Mouse (Mus musculus) forebrain, embryonic 10.5 days (tissue): ENCODE results near the gene Celsr1. TPM values are rescaled to one million over a fixed set of nuclear protein-coding genes. Genes with fewer than 3 reads are reported as not detected.
A peak's percentile ranks its signal among the peaks of the same experiment; 100 is the strongest.

Experiments
- DNase-seq: peaks from one replicate; pipeline ENCODE4 v3.0.0-alpha.2; 2017; ENCODE audit warnings: low spot score; ENCODE audit errors: extremely low spot score
- H3K27ac ChIP-seq: fragments of 300-500 bp; sonication (generic); 2 replicates; pipeline ENCODE4 v1.5.1; 2016; ENCODE audit warnings: mild to moderate bottlenecking
- H3K27me3 ChIP-seq: fragments of 300-500 bp; sonication (generic); 2 replicates; pipeline ENCODE4 v1.6.1; 2016; ENCODE audit warnings: mild to moderate bottlenecking; ENCODE audit not compliant: poor library complexity, severe bottlenecking
- H3K36me3 ChIP-seq: fragments of 300-500 bp; sonication (generic); replicated peaks from 2 replicates; pipeline ENCODE4 v1.6.1; 2016; ENCODE audit warnings: mild to moderate bottlenecking, moderate library complexity
- H3K4me1 ChIP-seq: fragments of 300-500 bp; sonication (generic); 2 replicates; pipeline ENCODE4 v1.6.1; 2016
- H3K4me3 ChIP-seq: fragments of 300-500 bp; sonication (generic); 2 replicates; pipeline ENCODE4 v1.5.1; 2016; ENCODE audit warnings: mild to moderate bottlenecking, moderate library complexity
- H3K9me3 ChIP-seq: fragments of 300-500 bp; sonication (generic); 2 replicates; pipeline ENCODE4 v1.6.1; 2016; ENCODE audit warnings: mild to moderate bottlenecking, moderate library complexity
- WGBS: fragments of 180-500 bp; shearing (Covaris S2); methylation state at CpG from one replicate; pipeline ENCODE4 v1.1.7; 2016; 5-methylcytosine and 5-hydroxymethylcytosine counted together
- polyA plus RNA-seq: library from polyadenylated mRNA; unstranded; fragments of >200 nt; fragmentation: Nextera tagmentation; extraction: Ambion mirVana; gene quantifications from 2 replicates; pipeline ENCODE4 v1.2.1, GENCODE M21; 2016

Gene Celsr1
- polyA plus RNA-seq, 1 experiment from 2014 or later: 2.6 TPM

DNA sequence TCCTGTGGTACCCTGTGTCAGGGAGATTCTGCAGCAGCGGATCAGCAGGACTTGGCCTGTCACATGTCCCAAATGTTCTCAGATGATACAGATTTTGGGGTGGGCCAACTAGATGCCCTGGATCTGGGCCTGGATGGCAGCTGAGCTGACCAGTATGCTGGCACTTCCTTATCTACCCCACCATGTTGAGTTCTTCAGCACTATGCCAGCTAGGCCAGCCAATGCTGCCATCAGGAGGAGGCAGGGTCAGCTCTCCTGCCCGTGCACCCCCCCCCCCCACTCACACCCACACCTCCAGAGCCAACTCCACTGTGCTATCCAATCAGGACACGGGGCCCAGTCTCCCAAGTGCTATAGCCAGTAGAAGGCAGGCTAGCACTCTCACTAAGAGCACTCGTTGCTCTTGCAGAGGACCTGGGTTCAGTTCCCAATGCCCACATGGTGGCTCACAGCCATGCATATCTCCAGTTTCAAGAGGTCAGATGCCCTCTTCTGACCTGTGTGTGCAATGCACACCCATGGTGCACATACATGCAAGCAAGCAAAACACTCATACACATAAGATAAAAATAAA is 16.7 kb upstream of the Celsr1 start:
- Histone ChIP-seq H3K27ac (no peak overlapping the region), H3K9me3 (no peaks in the 10 kb centered on the region), H3K4me3 (no peak overlapping the region), H3K4me1 (peaks cover 9% of the 10 kb centered on the region; the same call in 1 of the 2 replicates), H3K36me3 (no peaks in the 10 kb centered on the region), H3K27me3 (no peaks in the 10 kb centered on the region)
- 85% methylated on average over 4 of the region's 4 CpGs for WGBS
- no peak for DNase-seq

- no peaks in the 10 kb centered on the region for H3K36me3 ChIP-seq
- no peak for DNase-seq
- H3K27me3 ChIP-seq: no peaks in the 10 kb centered on the region
- H3K9me3 ChIP-seq: no peaks in the 10 kb centered on the region
- WGBS: 84% methylated on average over 3 of the region's 3 CpGs
- no peak overlapping the region for H3K27ac ChIP-seq
- no peak overlapping the region for H3K4me3 ChIP-seq
- H3K4me1 ChIP-seq: peaks cover 9% of the 10 kb centered on the region; the same call in 1 of the 2 replicates
Measured at GRCm38 (mm10) chr15:86049510-86049909, 15.9 kb upstream of the Celsr1 start.

DNA sequence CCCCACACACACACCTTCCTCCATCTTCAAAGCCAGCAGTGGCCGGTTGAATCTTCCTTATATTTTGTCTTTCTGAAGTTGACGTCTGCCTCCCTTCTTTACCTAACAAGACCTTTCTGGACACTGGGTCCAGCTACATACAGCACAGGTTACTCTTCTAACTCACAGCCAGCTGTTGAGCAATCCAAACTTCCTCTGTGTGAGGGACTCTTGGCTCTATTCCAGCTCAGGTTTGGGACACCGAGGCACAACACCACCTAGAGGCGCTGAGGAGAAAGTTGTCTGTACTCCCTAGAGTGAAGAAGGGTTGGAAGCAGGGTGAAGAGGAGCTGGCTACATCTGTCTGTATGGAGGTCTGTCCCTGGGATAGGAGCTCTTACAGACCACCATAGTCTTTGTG is 8.8 kb upstream of the Celsr1 start:
- Histone ChIP-seq H3K36me3 (no peaks in the 10 kb centered on the region), H3K27ac (no peak overlapping the region), H3K9me3 (no peaks in the 10 kb centered on the region), H3K27me3 (peaks cover 40% of the 10 kb centered on the region), H3K4me3 (no peak overlapping the region), H3K4me1 (peaks cover 17% of the 10 kb centered on the region; the same call in 1 of the 2 replicates)
- no peak for DNase-seq
- 47% methylated on average over 4 of the region's 4 CpGs for WGBS

- H3K36me3 ChIP-seq: no peaks in the 10 kb centered on the region
- H3K27me3 ChIP-seq: peaks cover 40% of the 10 kb centered on the region
- peaks cover 17% of the 10 kb centered on the region; the same call in 1 of the 2 replicates for H3K4me1 ChIP-seq
- DNase-seq: no peak
- H3K4me3 ChIP-seq: no peak overlapping the region
- H3K27ac ChIP-seq: no peak overlapping the region
- 87% methylated on average over 5 of the region's 5 CpGs for WGBS
- H3K9me3 ChIP-seq: no peaks in the 10 kb centered on the region
Measured at GRCm38 (mm10) chr15:86041421-86041820, 7.8 kb upstream of the Celsr1 start.

GRCm38 (mm10) chr15:86038802-86039201 is 5.2 kb upstream of the Celsr1 start:
- H3K27me3 ChIP-seq: peaks cover 64% of the 10 kb centered on the region

GRCm38 (mm10) chr15:86035913-86036312 is 2.3 kb upstream of the Celsr1 start:
- 75% methylated on average over 3 of the region's 3 CpGs for WGBS
- no peak overlapping the region for H3K4me3 ChIP-seq
- DNase-seq: no peak
- peaks cover 58% of the 10 kb centered on the region for H3K4me1 ChIP-seq
- H3K9me3 ChIP-seq: peaks cover 16% of the 10 kb centered on the region
- peaks cover 17% of the 10 kb centered on the region for H3K36me3 ChIP-seq
- H3K27ac ChIP-seq: no peak overlapping the region
- peaks cover 86% of the 10 kb centered on the region for H3K27me3 ChIP-seq

More at GRCm38 (mm10) chr15:86038802-86039201, 5.2 kb upstream of the Celsr1 start:
- peak; percentile 79 for DNase-seq
- H3K4me3 ChIP-seq: no peak overlapping the region
- 3% methylated on average over 2 of the region's 2 CpGs for WGBS
- H3K27ac ChIP-seq: no peak overlapping the region
- H3K4me1 ChIP-seq: peaks cover 40% of the 10 kb centered on the region
- no peaks in the 10 kb centered on the region for H3K9me3 ChIP-seq
- H3K36me3 ChIP-seq: no peaks in the 10 kb centered on the region

GRCm38 (mm10) chr15:86034781-86035360 is 1.3 kb upstream of the Celsr1 start:
- Histone ChIP-seq H3K36me3 (peaks cover 27% of the 10 kb centered on the region), H3K27ac (peak overlapping the region; percentile 89), H3K4me3 (peak overlapping the region; percentile 72), H3K4me1 (peaks cover 62% of the 10 kb centered on the region), H3K9me3 (peaks cover 26% of the 10 kb centered on the region), H3K27me3 (peaks cover 75% of the 10 kb centered on the region)
- peak; percentile 48 for DNase-seq
- 4% methylated on average over 12 of the region's 12 CpGs for WGBS

- H3K4me1 ChIP-seq: peaks cover 62% of the 10 kb centered on the region
- peak overlapping the region; percentile 89 for H3K27ac ChIP-seq
- peak overlapping the region; percentile 72 for H3K4me3 ChIP-seq
- DNase-seq: peak; percentile 86
- peaks cover 67% of the 10 kb centered on the region for H3K27me3 ChIP-seq
- under 1% methylated on average over 38 of the region's 44 CpGs for WGBS
- peaks cover 35% of the 10 kb centered on the region for H3K36me3 ChIP-seq
- peaks cover 34% of the 10 kb centered on the region for H3K9me3 ChIP-seq
Measured at GRCm38 (mm10) chr15:86034021-86034523, 495 bp upstream of the Celsr1 start.

DNA sequence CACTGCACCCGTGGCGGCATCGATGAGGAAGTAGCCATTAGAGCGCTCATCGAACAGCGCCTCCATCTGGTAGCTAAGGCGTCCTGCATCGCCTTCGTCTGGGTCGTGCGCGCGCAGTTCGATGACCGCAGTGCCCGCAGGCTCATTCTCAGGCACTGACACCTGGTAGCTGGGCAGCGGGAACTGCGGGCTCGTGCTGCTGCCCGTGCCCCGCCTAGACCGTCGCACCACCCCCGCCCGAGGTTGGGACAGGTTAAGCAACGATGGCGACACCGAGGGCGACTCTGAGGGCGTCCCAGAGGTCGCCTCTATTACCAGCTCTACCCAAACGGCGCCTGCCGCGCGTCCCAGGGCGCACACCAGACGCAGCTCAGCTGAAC is 776 bp downstream of the Celsr1 start:
- Histone ChIP-seq H3K36me3 (peaks cover 48% of the 10 kb centered on the region), H3K4me1 (peaks cover 66% of the 10 kb centered on the region), H3K4me3 (peak overlapping the region; percentile 72), H3K27ac (peak overlapping the region; percentile 89), H3K27me3 (peaks cover 57% of the 10 kb centered on the region), H3K9me3 (peaks cover 42% of the 10 kb centered on the region)
- DNase-seq: peak; percentile 66
- WGBS: 1% methylated on average over 38 of the region's 38 CpGs

- no peak overlapping the region for H3K27ac ChIP-seq
- no peak for DNase-seq
- 77% methylated on average over 14 of the region's 14 CpGs for WGBS
- peak overlapping the region; percentile 20; the same call in 1 of the 2 replicates for H3K4me3 ChIP-seq
- H3K36me3 ChIP-seq: peaks cover 74% of the 10 kb centered on the region
- peaks cover 45% of the 10 kb centered on the region for H3K9me3 ChIP-seq
- peaks cover 39% of the 10 kb centered on the region for H3K27me3 ChIP-seq
- peaks cover 56% of the 10 kb centered on the region for H3K4me1 ChIP-seq
Measured at GRCm38 (mm10) chr15:86029981-86030380, 3.6 kb downstream of the Celsr1 start.

DNA sequence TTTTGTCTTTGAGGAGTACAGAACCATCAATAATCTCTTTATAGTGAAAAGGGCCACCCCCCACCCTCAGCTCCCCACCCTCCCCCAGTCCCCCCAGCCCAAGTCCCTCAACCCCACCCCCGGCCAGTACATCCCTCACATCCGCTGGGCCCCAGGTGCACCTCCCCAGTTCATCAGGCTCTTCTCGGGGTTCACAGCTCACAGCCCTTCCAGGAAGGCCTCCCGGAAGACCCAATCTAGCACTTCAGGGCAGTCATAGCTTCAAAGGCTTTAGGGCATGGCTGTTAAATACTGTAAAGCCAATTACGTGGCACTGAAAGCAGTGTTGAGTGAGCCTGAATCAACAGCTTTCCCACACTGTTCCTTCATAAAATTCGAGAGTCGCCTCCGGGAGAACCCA is 5.7 kb downstream of the Celsr1 start:
- no peak overlapping the region; the same call in 1 of the 2 replicates for H3K27ac ChIP-seq
- peaks cover 45% of the 10 kb centered on the region for H3K9me3 ChIP-seq
- no peak for DNase-seq
- peaks cover 79% of the 10 kb centered on the region for H3K36me3 ChIP-seq
- H3K4me3 ChIP-seq: no peak overlapping the region
- H3K4me1 ChIP-seq: peaks cover 37% of the 10 kb centered on the region
- peaks cover 20% of the 10 kb centered on the region for H3K27me3 ChIP-seq
- WGBS: 85% methylated on average over 8 of the region's 8 CpGs

GRCm38 (mm10) chr15:86021971-86022370 is 11.6 kb downstream of the Celsr1 start:
- WGBS: 86% methylated on average over 9 of the region's 9 CpGs
- peaks cover 51% of the 10 kb centered on the region for H3K36me3 ChIP-seq
- no peak overlapping the region for H3K4me3 ChIP-seq
- H3K9me3 ChIP-seq: peaks cover 12% of the 10 kb centered on the region; the same call in 1 of the 2 replicates
- no peak for DNase-seq
- peaks cover 25% of the 10 kb centered on the region for H3K4me1 ChIP-seq
- no peak overlapping the region for H3K27ac ChIP-seq
- H3K27me3 ChIP-seq: peaks cover 3% of the 10 kb centered on the region; the same call in 1 of the 2 replicates

- Histone ChIP-seq H3K27ac (no peak overlapping the region), H3K4me1 (peaks cover 27% of the 10 kb centered on the region), H3K4me3 (no peak overlapping the region), H3K36me3 (peaks cover 45% of the 10 kb centered on the region), H3K9me3 (peaks cover 12% of the 10 kb centered on the region; the same call in 1 of the 2 replicates), H3K27me3 (peaks cover 3% of the 10 kb centered on the region; the same call in 1 of the 2 replicates)
- 82% methylated on average over 9 of the region's 9 CpGs for WGBS
- DNase-seq: no peak
Measured at GRCm38 (mm10) chr15:86021301-86021700, 12.3 kb downstream of the Celsr1 start.
